Mouse (Mus musculus) lung, embryonic 16.5 days (tissue): ENCODE results near the gene Swt1. TPM values are rescaled to one million over a fixed set of nuclear protein-coding genes. Genes with fewer than 3 reads are reported as not detected.

Source experiments
- microRNA-seq: library from miRNA; unstranded; fragments of <30 nt; microRNA quantifications from one replicate; pipeline ENCODE4, GENCODE M21; 2016
- polyA plus RNA-seq: library from polyadenylated mRNA; unstranded; fragments of >200 nt; fragmentation: Nextera tagmentation; extraction: Ambion mirVana; gene quantifications from 2 replicates; pipeline ENCODE4 v1.2.1, GENCODE M21; 2015

The Swt1 gene
- polyA plus RNA-seq, 1 experiment from 2014 or later, result 38.7 TPM

Small RNA genes within 50 kb of the gene (microRNA-seq; reads per million reads assigned to microRNA genes)
- gene Mir7682, result not detected

Other genes starting within 250 kb of the Swt1 start
- gene Gm47985, start 245.9 kb downstream of the Swt1 start, polyA plus RNA-seq, result 0.11 TPM in 1 of 2 replicates, not detected in the other
- not detected in 2 replicates for gene Gm8947, start 236.1 kb downstream of the Swt1 start, polyA plus RNA-seq
- gene Gm47995, start 230.0 kb downstream of the Swt1 start, polyA plus RNA-seq, result not detected in 2 replicates
- gene 3110040M04Rik, start 224.3 kb downstream of the Swt1 start, polyA plus RNA-seq, result not detected in 2 replicates
- gene Gm47996, start 218.3 kb downstream of the Swt1 start, polyA plus RNA-seq, result not detected in 2 replicates
- gene Ivns1abp, start 84.0 kb downstream of the Swt1 start, polyA plus RNA-seq, result 212 and 230 TPM in 2 replicates
- gene Trmt1l, start 87 bp upstream of the Swt1 start, polyA plus RNA-seq, result 39.9 and 41.7 TPM in 2 replicates
- 84.2 and 85.3 TPM in 2 replicates for gene Rnf2, start 72.5 kb upstream of the Swt1 start, polyA plus RNA-seq
- gene Fam129a, start 142.7 kb upstream of the Swt1 start, polyA plus RNA-seq, result 12.4 and 14.1 TPM in 2 replicates